Mouse (Mus musculus) CH12.LX (cell line): ENCODE measurements around the gene Prdm10.

Experiments
- CTCF ChIP-seq, 2 experiments: IDR thresholded peaks in 1 of 2; conservative IDR thresholded peaks in 1 of 2; 2 replicates each; pipeline ENCODE4 v1.5.1; 2011 to 2012; ENCODE audit warnings: low read depth in 2 of 2, low read length in 2 of 2, improper control_type of control experiment in 1 of 2, inconsistent platforms in 1 of 2, mild to moderate bottlenecking in 1 of 2, moderate library complexity in 1 of 2
- ETS1 ChIP-seq: conservative IDR thresholded peaks from 2 replicates; pipeline ENCODE4 v1.6.1; 2012; ENCODE audit warnings: low read depth, mild to moderate bottlenecking, inconsistent platforms, low read length, improper control_type of control experiment, moderate library complexity
- PAX5 ChIP-seq: IDR thresholded peaks from 2 replicates; pipeline ENCODE4 v1.6.1; 2012; ENCODE audit warnings: low read length, inconsistent platforms, mixed read lengths
- UBTF ChIP-seq: IDR thresholded peaks from 2 replicates; pipeline ENCODE4 v1.6.1; 2012; ENCODE audit warnings: low read depth, mild to moderate bottlenecking, inconsistent platforms, low read length, improper control_type of control experiment, moderate library complexity

- no peak for TF ChIP-seq PAX5
- TF ChIP-seq ETS1, result no peak
- TF ChIP-seq CTCF (conservative IDR thresholded peaks at IDR 0.05 in 1 of 2, IDR thresholded peaks at IDR 0.05 in 1 of 2; ENCODE audit: low read depth in 2 of 2, low read length in 2 of 2), result no peak
- TF ChIP-seq UBTF, result no peak
These were observed 40.4 kb downstream of the Prdm10 start for GRCm38 (mm10) chr9:31320734-31321133.
